Mouse (Mus musculus): ENCODE measurements around the gene Ccser2. TPM values are rescaled to one million over a fixed set of nuclear protein-coding genes. Genes with fewer than 3 reads are reported as not detected.

Gene Ccser2
- total RNA-seq, 2 experiments from 2014 or later, result 97.2 to 106 TPM

DNA sequence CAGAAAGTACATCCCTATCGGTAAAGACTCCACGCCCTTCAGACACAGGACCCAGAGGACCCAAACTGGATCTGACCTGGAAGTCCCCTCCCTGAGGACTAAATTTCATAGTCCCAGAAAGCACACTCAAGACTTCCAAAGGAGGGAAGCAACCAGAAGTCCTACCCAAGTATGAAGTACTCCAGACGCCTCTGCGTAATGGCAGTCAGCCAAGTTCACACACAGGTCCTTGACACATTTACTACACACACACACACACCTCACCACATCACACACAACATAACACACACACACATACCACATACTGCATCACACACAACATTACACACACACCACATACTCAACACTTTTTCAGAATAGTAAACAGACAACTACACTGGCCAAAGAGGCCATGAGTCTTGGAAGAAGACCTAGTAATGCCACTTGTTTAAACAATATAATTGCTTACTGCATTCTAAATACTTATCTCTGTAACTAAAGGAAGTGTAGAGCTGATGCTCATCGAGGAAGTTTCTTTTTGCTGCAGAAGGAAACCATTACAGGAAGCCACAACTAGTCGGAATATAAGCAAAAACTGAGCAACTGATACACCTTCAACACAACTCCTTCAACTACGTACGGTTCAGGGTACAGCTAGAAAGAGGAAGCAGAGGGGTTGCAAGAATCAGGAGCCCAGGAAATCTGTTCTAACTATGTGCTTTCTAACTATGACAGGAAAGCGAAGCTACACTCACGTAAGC lies 15.7 kb downstream of the Ccser2 start:
- DNase-seq (ENCODE audit: extremely low spot score in 1 of 2, low spot score in 2 of 2), result no peak
- intact Hi-C loops (cut with DNase I), result loop anchor here (5.0 kb wide), 1 partner anchor 86 kb away; no protein-coding TSS in a partner anchor

- intact Hi-C loops (cut with DNase I), result loop anchor here (5.0 kb wide), 1 partner anchor 85 kb away; no protein-coding TSS in a partner anchor
- DNase-seq (ENCODE audit: extremely low spot score in 1 of 2, low spot score in 2 of 2), result no peak
Measured at GRCm38 (mm10) chr14:36952142-36952541, 16.4 kb downstream of the Ccser2 start.

DNA sequence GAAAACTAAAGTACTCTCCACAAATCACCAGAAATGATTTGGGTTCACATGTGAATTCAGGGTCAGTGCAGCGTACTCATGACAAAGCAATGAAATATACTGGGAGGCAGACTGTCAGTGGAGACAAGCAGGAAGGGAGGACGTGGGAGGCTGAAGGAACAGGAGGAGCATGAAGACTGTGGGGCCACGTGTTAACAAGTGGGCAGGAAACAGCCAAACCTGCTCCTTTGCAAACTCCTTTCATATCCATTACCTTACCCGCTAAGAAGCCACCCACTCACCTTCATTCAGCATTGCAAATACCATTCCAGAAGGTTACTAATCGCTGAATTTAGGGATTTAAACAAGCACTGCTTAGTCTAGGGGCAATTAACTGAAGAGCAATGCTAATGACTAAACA lies 25.9 kb downstream of the Ccser2 start:
- DNase-seq (ENCODE audit: extremely low spot score in 1 of 2, low spot score in 2 of 2), result no peak
- intact Hi-C loops (cut with DNase I), result no loop called here

- intact Hi-C loops (cut with DNase I), result loop anchor here (2.0 kb wide), 1 partner anchor 71 kb away; no protein-coding TSS in a partner anchor
- no peak for DNase-seq (ENCODE audit: extremely low spot score in 1 of 2, low spot score in 2 of 2)
Measured at GRCm38 (mm10) chr14:36937941-36938340, 30.6 kb downstream of the Ccser2 start.

- intact Hi-C loops (cut with DNase I), result loop anchor here (2.0 kb wide), 1 partner anchor 70 kb away; no protein-coding TSS in a partner anchor
- DNase-seq (ENCODE audit: extremely low spot score in 1 of 2, low spot score in 2 of 2), result peak; percentile 26 to 36
Measured at GRCm38 (mm10) chr14:36937080-36937878, 31.3 kb downstream of the Ccser2 start.

DNA sequence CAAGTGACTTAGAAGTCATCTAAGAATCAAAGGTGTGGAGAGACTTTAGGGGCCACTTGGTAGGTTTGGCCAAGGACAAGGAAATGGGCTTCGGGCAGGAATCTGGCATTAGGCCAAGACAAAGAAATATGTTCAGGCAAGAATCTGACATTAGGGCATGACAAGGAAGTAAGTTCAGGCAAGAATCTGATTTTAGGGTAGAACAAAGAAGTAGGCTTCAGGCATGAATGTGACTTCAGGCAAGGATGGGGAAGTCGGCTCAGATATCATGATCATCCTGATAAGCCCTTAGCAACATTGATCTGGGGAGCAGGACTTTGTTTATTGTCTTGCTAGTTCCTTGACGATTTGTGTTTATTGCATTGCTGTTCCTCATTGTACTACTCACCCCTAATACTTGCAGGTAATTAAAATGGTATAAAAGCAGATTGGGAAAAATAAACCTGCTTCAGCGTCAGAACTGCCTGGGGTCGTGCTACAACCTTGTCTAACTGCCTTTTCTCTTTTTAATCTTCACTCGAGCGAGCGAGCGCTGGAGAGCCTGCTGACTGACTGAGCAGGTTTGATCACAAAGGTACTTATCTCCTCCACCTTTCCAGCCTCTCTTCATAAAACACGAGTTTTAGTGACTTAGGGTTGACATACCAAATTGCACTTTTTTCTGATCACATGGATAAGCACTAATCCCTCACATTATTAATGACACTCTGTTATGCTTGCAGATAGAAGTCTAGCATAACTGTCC lies 35.8 kb downstream of the Ccser2 start:
- DNase-seq (ENCODE audit: extremely low spot score in 1 of 2, low spot score in 2 of 2), result no peak
- intact Hi-C loops (cut with DNase I), result no loop called here

DNA sequence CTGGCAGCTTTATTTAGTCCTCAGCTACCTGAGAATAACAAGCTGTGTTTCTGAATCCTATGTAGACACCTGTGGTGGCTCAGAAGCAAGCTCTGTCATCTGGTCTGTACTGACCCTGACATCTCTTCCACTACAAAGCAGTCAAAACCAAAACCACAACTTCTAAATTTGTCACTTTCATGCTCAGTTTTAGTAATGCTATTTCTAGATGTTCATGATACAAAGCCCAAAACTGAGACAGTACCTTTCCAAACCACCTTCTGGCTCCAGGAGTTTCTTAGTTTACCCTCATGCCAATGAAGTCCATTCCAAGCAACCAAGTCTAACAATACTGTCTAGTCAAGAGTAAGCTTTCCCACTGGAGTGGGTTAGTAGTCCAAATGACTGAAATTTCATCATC lies 36.5 kb downstream of the Ccser2 start:
- intact Hi-C loops (cut with DNase I), result no loop called here
- DNase-seq (ENCODE audit: extremely low spot score in 1 of 2, low spot score in 2 of 2), result no peak

DNA sequence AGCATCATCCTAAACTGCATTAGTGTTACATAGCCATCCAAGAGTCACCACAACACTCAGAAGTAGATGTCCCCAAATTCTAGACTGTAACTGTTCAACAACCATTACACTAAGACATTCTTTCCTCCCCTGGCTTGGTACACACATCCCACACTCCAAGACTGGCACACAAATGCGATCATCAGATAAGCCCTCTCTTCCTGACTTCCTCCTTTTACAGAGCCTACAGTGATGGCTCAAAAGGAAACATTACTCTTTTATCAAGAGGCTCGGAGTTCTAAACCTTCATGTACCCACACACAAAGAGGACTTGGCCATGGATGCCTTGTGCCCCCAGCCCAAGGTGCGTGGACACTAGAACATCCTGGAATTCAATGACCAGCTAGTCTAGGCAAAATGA lies 45.2 kb downstream of the Ccser2 start:
- intact Hi-C loops (cut with DNase I), result no loop called here
- no peak for DNase-seq (ENCODE audit: extremely low spot score in 1 of 2, low spot score in 2 of 2)

DNA sequence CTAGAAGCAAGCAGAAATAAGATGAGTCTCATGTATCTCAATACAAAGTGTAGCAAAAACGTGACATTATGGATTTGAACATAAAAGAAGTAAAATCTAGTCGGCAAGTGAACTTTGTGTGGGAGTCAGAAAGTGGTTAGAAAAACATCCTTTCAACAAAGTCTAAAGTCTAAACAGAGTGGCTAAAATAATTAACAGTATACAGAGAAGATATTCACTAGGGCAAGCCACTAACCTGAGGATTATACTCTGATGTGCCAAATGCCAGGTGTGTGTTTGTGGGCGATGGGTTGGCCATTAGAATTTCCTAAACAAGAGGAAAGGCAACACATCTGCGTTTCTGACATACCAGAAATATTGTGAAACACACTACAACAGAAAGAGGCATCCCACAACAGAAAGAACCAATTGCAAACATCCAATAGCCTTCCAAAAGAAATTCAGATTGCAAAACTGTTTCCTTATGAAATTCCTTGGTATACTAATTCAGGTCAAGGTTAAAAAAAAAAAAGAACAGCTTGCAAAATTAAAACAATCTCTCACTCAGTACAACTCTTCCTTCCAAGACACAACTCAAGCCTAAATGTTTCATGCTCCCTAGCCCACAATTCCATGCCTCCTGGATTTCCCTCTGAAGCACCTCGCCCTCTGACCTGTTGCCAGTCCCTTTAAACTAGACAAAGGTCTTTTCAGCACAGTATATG lies 47.1 kb downstream of the Ccser2 start:
- DNase-seq (ENCODE audit: extremely low spot score in 1 of 2, low spot score in 2 of 2), result no peak
- intact Hi-C loops (cut with DNase I), result no loop called here

DNA sequence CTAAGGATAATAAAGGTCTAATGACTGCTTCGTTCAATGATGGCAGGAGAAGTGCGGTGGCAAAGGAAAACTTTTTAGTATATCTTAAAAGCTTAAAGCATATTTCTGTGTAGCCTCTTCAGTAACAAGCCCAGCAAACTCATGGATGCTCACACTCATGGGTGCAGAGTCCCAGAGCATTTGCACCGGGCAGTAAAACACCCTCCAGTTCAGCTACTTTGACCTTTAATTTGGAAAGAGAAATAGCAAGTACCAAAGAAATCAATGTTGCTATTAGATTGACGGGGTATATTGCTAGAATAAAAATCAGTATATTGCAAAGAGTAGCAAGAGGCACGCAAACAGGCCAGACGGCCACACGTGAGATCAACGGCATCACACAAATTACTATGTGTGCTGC lies 48.7 kb downstream of the Ccser2 start:
- intact Hi-C loops (cut with DNase I), result no loop called here
- no peak for DNase-seq (ENCODE audit: extremely low spot score in 1 of 2, low spot score in 2 of 2)

DNA sequence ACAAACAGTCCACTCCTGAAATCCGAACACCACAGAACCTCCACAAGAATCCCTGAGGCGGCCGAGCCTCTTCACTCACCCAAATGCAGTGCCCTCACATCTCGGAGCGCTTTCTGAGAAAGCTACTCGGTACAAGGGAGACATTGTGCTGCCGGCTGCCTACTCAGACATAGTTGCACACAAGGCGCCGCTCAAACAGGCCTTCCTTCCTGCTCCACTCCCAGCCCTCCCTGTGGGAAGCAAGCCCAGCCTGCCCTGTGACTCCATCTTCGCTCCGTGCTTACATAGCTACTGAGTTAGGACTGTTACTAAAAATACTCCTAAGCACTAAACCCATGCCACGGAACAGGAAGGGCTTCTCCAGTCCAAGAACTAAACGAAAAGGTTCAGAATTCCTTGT lies 49.4 kb downstream of the Ccser2 start:
- DNase-seq (ENCODE audit: extremely low spot score in 1 of 2, low spot score in 2 of 2), result peak; percentile 67 to 88
- intact Hi-C loops (cut with DNase I), result no loop called here

DNA sequence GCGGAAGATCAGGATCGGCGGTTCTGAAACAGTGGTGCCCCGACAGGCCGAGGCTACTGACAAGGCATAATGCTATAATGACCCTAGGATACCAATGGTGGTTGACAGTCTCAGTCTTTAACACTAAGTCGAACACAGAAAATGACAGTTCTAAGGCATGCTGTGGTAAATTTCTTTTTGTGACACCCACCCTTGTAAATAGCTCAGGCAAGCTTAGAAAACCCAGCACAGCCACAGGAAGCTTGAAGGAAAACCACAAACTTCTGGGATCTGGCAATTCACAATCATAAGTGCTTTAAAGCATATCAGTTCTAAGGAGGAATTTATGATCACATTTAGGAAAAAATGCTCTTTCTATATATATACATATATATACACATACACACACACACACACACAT lies 53.4 kb downstream of the Ccser2 start:
- DNase-seq (ENCODE audit: extremely low spot score in 1 of 2, low spot score in 2 of 2), result no peak
- intact Hi-C loops (cut with DNase I), result no loop called here

- no peak for DNase-seq (ENCODE audit: extremely low spot score in 1 of 2, low spot score in 2 of 2)
- intact Hi-C loops (cut with DNase I), result no loop called here
Measured at GRCm38 (mm10) chr14:36914473-36915005, 54.0 kb downstream of the Ccser2 start.

- intact Hi-C loops (cut with DNase I), result no loop called here
- no peak for DNase-seq (ENCODE audit: extremely low spot score in 1 of 2, low spot score in 2 of 2)
Measured at GRCm38 (mm10) chr14:36911738-36912137, 56.8 kb downstream of the Ccser2 start.

DNA sequence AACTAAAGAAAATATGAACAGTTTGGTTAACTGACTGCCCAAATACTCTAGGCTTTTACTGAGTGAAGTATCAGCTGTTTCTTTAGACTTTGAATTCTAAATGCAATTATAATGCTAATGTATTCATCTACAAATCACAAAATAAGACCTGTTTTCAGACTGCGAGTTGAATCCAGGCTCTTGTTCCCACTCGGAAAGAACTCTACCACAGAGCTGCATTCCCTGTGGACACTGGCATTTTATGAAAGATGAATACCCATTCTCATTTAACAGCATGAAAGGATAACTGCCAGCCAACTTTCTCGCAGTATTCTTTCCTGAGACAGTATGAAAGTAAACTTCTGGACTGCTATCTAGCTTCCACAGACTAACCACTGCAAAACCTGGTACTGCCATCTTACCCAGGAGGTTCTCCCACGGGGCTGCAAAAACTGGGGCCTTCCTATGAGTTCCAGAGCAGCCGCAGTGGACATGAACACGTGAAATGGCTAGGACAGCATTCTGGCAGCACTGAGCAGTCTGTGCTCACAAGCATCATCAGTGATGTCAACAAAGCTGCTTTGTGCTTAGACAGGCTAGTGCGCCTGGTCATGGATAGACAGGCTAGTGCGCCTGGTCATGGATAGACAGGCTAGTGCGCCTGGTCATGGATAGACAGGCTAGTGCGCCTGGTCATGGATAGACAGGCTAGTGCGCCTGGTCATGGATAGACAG lies 62.6 kb downstream of the Ccser2 start:
- DNase-seq (ENCODE audit: extremely low spot score in 1 of 2, low spot score in 2 of 2), result no peak
- intact Hi-C loops (cut with DNase I), result no loop called here

GRCm38 (mm10) chr14:36904206-36904605 lies 64.4 kb downstream of the Ccser2 start:
- DNase-seq (ENCODE audit: extremely low spot score in 1 of 2, low spot score in 2 of 2), result no peak
- intact Hi-C loops (cut with DNase I), result no loop called here

DNA sequence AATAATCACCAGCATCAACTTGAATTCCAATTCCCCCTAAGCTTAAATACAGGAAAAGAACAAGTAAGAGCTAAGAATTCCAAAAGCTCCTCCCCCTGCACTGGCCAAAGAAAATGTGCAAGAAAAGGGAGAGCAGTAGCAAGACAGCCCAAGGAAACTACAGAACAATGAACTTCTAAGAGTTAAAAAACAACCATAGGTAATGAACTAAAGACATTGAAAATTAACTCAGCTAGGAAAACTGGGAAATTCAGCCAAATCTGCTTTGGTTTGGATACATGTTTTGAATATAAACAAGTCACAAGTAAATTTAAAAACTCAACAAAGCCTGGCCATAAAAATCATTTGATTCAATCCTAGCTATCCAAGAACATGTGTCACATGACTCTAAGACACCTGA lies 67.7 kb downstream of the Ccser2 start:
- DNase-seq (ENCODE audit: extremely low spot score in 1 of 2, low spot score in 2 of 2), result no peak
- intact Hi-C loops (cut with DNase I), result no loop called here

- DNase-seq (ENCODE audit: extremely low spot score in 1 of 2, low spot score in 2 of 2), result no peak
- intact Hi-C loops (cut with DNase I), result no loop called here
Measured at GRCm38 (mm10) chr14:36894701-36895100, 73.9 kb downstream of the Ccser2 start.
